Mouse (Mus musculus): ENCODE measurements at regions not wholly inside any gene's neighbourhood (a gene's known extent, or its start where the extent isn't known, plus 50 kb on each side); places are given as distances from the start of the nearest gene placed in this dataset.

DNA sequence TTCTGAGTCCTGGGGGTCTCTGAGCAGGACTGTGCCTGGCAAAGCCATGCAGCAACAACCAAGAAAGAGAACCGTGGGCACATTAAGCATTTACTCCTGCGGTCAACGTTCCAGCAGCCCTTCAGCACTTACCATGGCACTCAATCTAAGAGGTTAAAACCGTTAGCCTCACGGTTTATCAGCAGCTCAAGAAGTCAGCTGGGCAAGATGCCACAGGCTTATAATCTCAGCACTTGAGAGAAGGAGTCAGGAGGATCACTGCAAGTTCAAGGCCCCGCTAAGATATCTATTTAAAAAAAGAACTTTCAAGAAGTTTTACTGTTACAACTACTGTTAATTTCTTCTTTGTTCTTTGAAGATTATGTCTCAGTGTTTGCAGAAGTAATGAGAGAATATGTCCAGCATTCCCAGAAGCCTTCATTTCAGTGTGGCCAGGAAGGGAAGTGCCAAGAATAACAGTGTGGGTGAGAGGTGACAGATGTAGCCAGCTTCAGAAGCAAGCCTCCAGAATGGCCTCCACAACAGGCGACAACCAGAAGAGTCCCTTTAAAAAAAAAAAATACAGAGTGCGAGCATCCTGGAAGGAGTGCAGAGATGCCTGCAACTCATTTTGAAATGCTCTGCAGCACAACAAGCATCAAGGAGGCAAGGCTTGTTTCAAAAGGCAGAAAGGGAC is 84.8 kb upstream of the Spred1 start:
- no peak for DNase-seq

DNA sequence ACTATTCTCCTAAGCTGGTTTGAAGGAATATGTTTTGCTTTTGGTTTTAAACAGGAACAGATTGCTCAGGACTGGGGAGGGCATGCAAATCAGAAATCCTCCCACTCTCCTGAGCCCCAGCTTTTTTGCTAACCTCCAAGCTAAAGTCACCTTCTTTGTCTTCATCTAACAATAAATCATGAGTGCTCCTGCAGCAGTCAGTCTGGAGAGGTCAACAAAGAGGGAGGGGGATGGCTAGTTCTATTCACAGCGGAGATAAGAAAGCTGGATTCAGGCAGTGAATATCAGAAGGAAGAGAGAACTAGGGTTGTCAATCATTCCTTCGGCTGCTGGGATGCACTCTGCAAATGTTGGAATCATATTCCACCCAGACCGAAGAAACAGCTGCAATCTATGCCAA is 81.0 kb upstream of the Spred1 start:
- DNase-seq = peak; percentile 33

GRCm38 (mm10) chr2:117043831-117044230 is 77.3 kb upstream of the Spred1 start:
- no peak for DNase-seq

DNA sequence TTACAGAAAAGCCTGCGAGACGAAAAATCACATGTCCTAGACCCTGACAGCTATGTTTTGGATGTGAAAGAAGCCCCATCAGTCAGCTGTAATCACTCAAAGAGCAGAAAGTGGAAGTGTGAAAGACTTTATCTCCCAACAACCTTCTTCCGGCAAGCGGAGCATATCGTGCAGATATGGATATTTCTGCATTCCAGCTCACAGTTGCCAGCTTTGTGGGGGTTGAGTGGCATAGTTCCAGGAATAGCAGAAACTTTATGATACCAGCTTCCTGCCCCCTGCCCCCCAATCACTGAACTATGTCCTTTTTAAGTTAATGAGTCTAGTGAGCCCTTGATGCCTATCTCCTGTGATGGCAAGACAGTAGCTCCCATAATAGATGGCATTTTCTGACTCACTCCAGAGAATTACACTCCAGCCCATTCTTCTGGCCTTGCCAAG is 72.9 kb upstream of the Spred1 start:
- no peak for DNase-seq

GRCm38 (mm10) chr2:117050061-117050460 is 71.1 kb upstream of the Spred1 start:
- DNase-seq = no peak

DNA sequence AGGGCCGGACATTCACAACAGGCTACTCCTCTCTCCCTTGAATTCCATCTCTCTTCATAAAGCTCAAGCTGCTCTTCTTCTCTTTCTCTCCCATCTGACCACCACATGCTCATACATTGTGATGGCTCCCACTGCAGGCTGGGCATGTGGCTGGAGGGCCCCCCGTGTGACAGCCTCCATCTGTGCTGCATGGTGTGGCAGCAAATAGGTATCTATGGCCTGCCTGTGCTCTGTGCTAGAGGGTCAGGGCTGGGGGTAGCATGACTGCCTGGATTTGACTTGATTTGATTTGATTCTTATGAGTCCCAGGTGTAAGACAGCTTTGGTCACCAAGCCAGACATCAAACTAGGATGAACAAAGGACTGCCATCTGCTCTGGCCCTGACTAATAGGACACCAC is 57.0 kb upstream of the Spred1 start:
- no peak for DNase-seq

GRCm38 (mm10) chr2:117070348-117070747 is 50.8 kb upstream of the Spred1 start:
- no peak for DNase-seq

DNA sequence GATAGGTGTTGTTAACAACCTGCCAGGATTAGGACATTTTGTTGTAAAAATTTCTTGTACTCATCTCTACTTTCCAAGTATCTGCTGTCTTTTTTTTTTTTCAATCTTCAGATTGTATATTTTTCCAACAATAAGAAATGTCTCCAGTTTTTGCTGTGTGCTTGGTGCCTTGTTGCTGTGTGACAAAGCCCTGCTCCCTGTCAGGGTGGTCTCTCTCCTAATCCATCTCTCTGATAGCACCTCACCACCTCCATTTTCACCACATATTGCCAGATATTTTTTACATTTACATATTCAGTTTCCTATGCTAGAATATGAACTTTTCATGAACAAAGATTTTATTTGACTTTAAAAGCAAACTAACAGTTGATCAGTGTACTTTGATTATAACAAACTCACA is 50.1 kb upstream of the Spred1 start:
- DNase-seq = no peak

All from embryo, embryonic 11 days (tissue).